ENCODE assay signal across 18 mouse cellular contexts in genomic region chr13:110854213-110854612, GRCm38 (mm10).
DNase-seq lines count a peak whose midpoint lies in the region; ATAC-seq and TF ChIP-seq lines count a peak whose summit lies in the region.
"Had no signal": no experiment of that assay in that cellular context is flagged by ENCODE, and none has a peak within 500 bp of the region (broad histone marks: within the 10 kb centered on the region; RNA-seq: fewer than 3 reads in every experiment).

No protein-coding gene starts in this region.

- H3K27me3 ChIP-seq in embryonic facial prominence, embryonic 14.5 days (replicated peaks; ENCODE audit: control insufficient read depth, insufficient read depth, low read length), result no peaks in the 10 kb centered on the region
- no peaks in the 10 kb centered on the region for H3K27me3 ChIP-seq in embryonic facial prominence, embryonic 10.5 days (replicated peaks; ENCODE audit: low read depth, poor library complexity, severe bottlenecking)
- no peaks in the 10 kb centered on the region for H3K27me3 ChIP-seq in lung, postnatal 0 days (replicated peaks; ENCODE audit: insufficient read depth, low read length)
- H3K27me3 ChIP-seq: embryonic facial prominence, embryonic 13.5 days; heart, embryonic 13.5 days; hindbrain, embryonic 12.5 days had no signal

- H3K4me2 ChIP-seq in embryonic facial prominence, embryonic 14.5 days (ENCODE audit: low read depth, low read length), result no peak overlapping the region
- no peak overlapping the region for H3K4me2 ChIP-seq in lung, postnatal 0 days (replicated peaks; ENCODE audit: low read depth, low read length)
- H3K4me2 ChIP-seq: embryonic facial prominence, embryonic 13.5 days; heart, embryonic 13.5 days; hindbrain, embryonic 12.5 days had no signal

- 34% methylated on average over 1 of the region's 1 CpGs for WGBS in embryonic facial prominence, embryonic 14.5 days
- 72% methylated on average over 1 of the region's 1 CpGs for WGBS in embryonic facial prominence, embryonic 10.5 days
- 28% methylated on average over 1 of the region's 1 CpGs for WGBS in lung, postnatal 0 days

- no peak for TF ChIP-seq CTCF in lung, postnatal 0 days (IDR thresholded peaks at IDR 0.05)
- TF ChIP-seq CTCF in layer of hippocampus, adult 2 months (conservative IDR thresholded peaks at IDR 0.05), result no peak

- no peak for TF ChIP-seq EP300 in lung, postnatal 0 days (IDR thresholded peaks at IDR 0.05)

- no peak for ATAC-seq in embryonic facial prominence, embryonic 14.5 days (ENCODE audit: low read depth)
- no peak for ATAC-seq in lung, postnatal 0 days
- ATAC-seq: forebrain, embryonic 14.5 days; hindbrain, embryonic 16.5 days had no signal

- no peak overlapping the region for H3K4me3 ChIP-seq in embryonic facial prominence, embryonic 14.5 days (ENCODE audit: low read depth, low read length)
- no peak overlapping the region for H3K4me3 ChIP-seq in embryonic facial prominence, embryonic 10.5 days
- H3K4me3 ChIP-seq in lung, postnatal 0 days (ENCODE audit: low read depth, low read length), result no peak overlapping the region
- H3K4me3 ChIP-seq in layer of hippocampus, adult 2 months, result no peak overlapping the region
- H3K4me3 ChIP-seq: embryonic facial prominence, embryonic 13.5 days; gastrocnemius, adult 2 months; heart, embryonic 13.5 days; hindbrain, embryonic 12.5 days had no signal

- no peak overlapping the region for H3K27ac ChIP-seq in embryonic facial prominence, embryonic 14.5 days (replicated peaks; ENCODE audit: low read depth, low read length)
- no peak overlapping the region for H3K27ac ChIP-seq in embryonic facial prominence, embryonic 10.5 days (replicated peaks)
- no peak overlapping the region for H3K27ac ChIP-seq in lung, postnatal 0 days (ENCODE audit: low read length)
- no peak overlapping the region for H3K27ac ChIP-seq in layer of hippocampus, adult 2 months
- H3K27ac ChIP-seq: embryonic facial prominence, embryonic 13.5 days; gastrocnemius, adult 2 months; heart, embryonic 13.5 days; hindbrain, embryonic 12.5 days had no signal

- H3K36me3 ChIP-seq in embryonic facial prominence, embryonic 14.5 days (ENCODE audit: control insufficient read depth, insufficient read depth, low read length), result no peaks in the 10 kb centered on the region
- no peaks in the 10 kb centered on the region for H3K36me3 ChIP-seq in embryonic facial prominence, embryonic 10.5 days (replicated peaks)
- no peaks in the 10 kb centered on the region for H3K36me3 ChIP-seq in lung, postnatal 0 days (ENCODE audit: insufficient read depth, low read length)
- H3K36me3 ChIP-seq: embryonic facial prominence, embryonic 13.5 days; heart, embryonic 13.5 days; hindbrain, embryonic 12.5 days had no signal

- H3K4me1 ChIP-seq in embryonic facial prominence, embryonic 14.5 days (ENCODE audit: control insufficient read depth, insufficient read depth, low read length), result peaks cover 10% of the 10 kb centered on the region; the same call in 1 of the 2 replicates
- H3K4me1 ChIP-seq in embryonic facial prominence, embryonic 10.5 days, result peaks cover 11% of the 10 kb centered on the region
- no peaks in the 10 kb centered on the region for H3K4me1 ChIP-seq in lung, postnatal 0 days (ENCODE audit: insufficient read depth, low read depth, low read length)
- H3K4me1 ChIP-seq: hindbrain, embryonic 12.5 days had no signal

- no peaks in the 10 kb centered on the region for H3K9me3 ChIP-seq in embryonic facial prominence, embryonic 14.5 days (ENCODE audit: control insufficient read depth, low read length)
- no peaks in the 10 kb centered on the region for H3K9me3 ChIP-seq in embryonic facial prominence, embryonic 10.5 days
- H3K9me3 ChIP-seq in lung, postnatal 0 days (ENCODE audit: low read length), result no peaks in the 10 kb centered on the region
- H3K9me3 ChIP-seq: embryonic facial prominence, embryonic 13.5 days; heart, embryonic 13.5 days; hindbrain, embryonic 12.5 days had no signal

- peak; percentile 71 for DNase-seq in embryonic facial prominence, embryonic 14.5 days (ENCODE audit: low spot score)
- DNase-seq in embryonic facial prominence, embryonic 10.5 days (ENCODE audit: low spot score), result no peak
- DNase-seq in lung, postnatal 0 days (ENCODE audit: low spot score), result peak; percentile 10
- DNase-seq in lung, postnatal 14 days, result no peak
- peak; percentile 16 for DNase-seq in brain, adult 2 months (ENCODE audit: low read depth, low spot score)
- DNase-seq in testis, postnatal 14 days (ENCODE audit: low spot score), result no peak
- no peak for DNase-seq in layer of hippocampus, adult 2 months (ENCODE audit: low spot score in 2 of 2)
- DNase-seq: adrenal gland, adult 2 months; adrenal gland, postnatal 25 days; cerebellum, adult 8-10 months; gastrocnemius, adult 2 months; gastrocnemius, postnatal 25 days; heart, postnatal 4 days had no signal

- H3K9ac ChIP-seq in embryonic facial prominence, embryonic 14.5 days (ENCODE audit: low read depth, low read length), result no peak overlapping the region
- H3K9ac ChIP-seq in lung, postnatal 0 days (replicated peaks; ENCODE audit: low read depth), result no peak overlapping the region
- H3K9ac ChIP-seq: embryonic facial prominence, embryonic 13.5 days; heart, embryonic 13.5 days; hindbrain, embryonic 12.5 days had no signal

Comparison
In these comparisons a context has a peak if more than half of its experiments do, and no peak if none do; other contexts are left out.
1. DNase-seq: peak in embryonic facial prominence, embryonic 14.5 days (single experiment), lung, postnatal 0 days (single experiment) and brain, adult 2 months (single experiment); none in embryonic facial prominence, embryonic 10.5 days (single experiment), lung, postnatal 14 days (single experiment), testis, postnatal 14 days (single experiment) and layer of hippocampus, adult 2 months (0 of 2).